Mouse (Mus musculus): ENCODE measurements at regions not wholly inside any gene's neighbourhood (a gene's known extent, or its start where the extent isn't known, plus 50 kb on each side); places are given as distances from the start of the nearest gene placed in this dataset.

DNA sequence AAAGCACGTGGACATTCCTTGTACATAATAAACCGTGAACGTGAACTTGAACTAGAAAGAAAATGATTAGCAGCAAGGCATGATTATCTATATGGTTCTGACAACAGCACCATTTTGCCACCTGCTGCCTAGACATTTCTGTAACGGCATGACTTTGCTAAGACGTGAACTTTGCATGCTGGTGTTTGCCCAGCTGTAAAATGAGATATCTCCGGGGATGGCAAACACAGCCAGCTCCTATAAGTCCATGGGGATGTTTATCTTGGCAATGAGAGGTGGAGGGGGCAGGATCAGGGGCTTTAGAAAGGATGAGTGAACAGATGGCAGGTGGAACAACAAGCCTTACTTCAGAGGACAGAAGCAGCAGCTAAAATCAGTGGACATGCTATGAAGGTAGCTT is 522.9 kb upstream of the Castor2 start:
- DNase-seq (ENCODE audit: extremely low spot score, low spot score), result no peak

DNA sequence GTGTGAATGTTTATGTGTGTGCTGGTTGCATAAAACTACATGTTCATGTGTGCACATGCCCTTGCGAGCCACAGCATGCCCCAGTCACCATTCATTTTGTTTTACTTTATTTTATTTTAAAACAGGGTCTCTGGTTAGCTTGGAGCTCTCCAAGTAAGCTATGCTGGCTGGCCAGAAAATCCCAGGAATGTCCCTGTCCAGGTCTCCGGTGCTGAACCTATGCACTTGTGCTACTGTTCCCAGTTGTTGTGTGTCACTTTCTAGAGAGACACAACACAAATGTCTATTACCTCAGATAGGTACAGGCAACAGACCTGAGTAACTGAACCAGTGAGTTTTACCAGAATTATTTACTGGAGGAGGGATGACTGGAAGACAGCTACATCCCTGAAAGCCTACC is 530.4 kb upstream of the Castor2 start:
- peak; percentile 16 for DNase-seq (ENCODE audit: extremely low spot score, low spot score)

DNA sequence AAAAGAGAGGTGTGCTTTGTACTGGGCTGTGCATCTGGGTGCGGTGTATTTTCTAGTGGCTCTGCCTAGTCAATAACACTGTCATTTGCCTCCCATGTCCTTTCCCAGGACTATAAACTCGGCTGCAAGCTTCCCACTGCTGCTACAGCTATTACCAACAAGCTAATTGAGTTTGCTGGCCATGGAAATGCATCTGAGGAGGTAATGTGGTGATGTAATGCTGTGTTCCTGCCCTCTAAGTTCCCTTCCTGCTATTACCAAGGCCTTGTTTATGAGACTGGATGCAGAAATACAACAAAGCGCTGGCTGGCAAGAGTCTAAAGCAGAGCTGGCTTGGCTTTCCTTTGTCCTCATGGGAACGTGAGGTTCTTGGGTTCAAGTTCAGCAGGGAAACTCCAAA is 533.0 kb upstream of the Castor2 start:
- DNase-seq (ENCODE audit: extremely low spot score, low spot score), result no peak

DNA sequence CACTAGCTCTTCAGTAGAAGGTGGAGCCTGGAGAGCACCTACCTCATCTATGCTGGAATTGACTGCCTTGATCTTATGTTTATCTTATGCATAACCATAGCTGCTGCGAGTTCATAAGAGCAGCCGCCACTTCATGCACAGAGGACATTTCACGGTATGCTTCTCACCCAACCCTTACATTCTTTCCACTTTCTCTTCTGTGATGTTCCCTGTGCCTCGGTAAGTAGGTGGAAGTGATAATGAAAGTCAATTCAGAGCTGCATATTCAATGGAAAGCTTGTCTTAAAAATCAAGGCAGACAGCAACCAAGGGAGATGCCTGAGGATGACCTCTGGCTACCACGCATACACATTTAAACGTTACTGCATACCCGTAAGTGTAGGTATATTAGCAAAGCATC is 548.9 kb upstream of the Castor2 start:
- DNase-seq (ENCODE audit: extremely low spot score, low spot score), result no peak

DNA sequence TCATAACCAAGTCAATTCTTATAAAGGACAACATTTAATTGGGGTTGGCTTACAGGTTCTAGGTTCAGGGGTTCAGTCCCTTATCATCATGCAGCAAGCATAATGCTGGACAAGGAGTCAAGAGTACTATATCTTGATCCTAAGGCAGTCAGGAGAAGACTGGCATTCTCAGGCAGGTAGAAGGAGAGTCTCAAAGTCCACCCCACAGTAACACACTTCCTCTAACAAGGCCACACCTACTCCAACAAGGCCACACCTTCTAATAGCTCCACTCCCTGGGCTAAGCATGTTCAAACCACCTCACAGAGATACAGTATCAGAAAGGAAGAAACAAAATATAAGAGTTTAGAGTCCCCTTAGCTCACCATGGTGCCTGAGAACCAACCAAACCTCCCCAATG is 557.3 kb upstream of the Castor2 start:
- DNase-seq (ENCODE audit: extremely low spot score, low spot score), result no peak

DNA sequence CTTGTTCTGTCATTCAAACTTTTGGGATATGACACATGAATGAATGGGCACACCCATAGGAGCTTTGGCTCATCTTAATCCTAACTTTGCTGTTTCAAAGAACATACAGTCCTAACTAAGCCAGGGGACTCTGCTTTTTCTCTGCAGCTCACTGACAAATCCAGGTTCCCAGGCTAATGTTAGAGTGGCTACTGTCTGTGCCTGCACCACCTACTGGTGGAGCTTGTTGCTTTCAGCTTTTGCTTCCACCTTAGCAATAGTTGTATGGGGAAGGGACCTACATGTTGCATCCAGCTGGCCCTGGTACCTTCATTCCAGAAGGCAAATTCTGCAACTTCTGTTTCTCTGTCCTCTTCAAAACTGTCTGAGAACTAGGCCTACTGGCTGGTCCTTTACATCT is 566.8 kb upstream of the Castor2 start:
- DNase-seq (ENCODE audit: extremely low spot score, low spot score), result no peak

DNA sequence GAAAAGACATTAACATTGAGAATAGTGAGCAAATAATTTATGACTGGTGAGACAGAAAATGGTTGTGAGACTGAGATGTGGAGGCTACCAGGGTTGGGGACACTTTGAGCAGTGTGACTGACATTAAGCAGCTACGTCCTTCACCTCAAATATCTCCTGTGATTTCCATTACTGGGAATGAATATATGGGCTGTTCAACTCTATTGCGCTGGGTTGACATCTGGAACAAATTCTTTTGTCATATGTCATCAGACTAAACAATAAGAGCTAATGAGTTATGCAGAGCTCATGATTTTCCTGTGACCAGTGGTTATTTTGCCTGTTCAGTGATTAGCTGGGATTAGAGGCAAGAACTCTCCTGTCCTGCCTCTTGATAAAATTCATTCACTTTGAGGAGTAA is 593.9 kb upstream of the Castor2 start:
- no peak for DNase-seq (ENCODE audit: extremely low spot score, low spot score)

DNA sequence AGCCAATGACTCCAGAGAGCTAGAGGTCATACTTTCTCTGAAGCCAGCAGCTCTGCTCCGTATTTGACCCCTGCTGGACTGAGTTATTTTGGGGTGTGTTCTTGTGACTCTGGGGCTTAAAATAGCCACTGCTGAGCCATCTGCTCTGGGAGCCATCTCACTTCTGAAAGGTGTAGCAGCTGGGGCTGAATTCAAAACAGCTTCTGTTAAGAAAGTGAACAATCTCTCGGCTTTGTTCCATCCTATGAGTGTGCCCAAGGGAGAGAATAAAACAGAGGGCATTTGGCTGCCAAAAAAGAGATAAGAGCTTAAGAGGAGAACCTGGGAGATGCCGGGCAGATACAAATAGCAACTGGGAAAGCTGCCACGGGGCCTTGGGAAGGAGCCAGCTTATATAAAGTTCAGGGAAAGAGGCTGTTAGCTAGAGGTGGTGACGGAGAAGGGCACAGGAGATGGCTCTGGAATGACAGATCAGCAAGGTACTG is 611.7 kb upstream of the Castor2 start:
- DNase-seq (ENCODE audit: extremely low spot score, low spot score), result no peak

DNA sequence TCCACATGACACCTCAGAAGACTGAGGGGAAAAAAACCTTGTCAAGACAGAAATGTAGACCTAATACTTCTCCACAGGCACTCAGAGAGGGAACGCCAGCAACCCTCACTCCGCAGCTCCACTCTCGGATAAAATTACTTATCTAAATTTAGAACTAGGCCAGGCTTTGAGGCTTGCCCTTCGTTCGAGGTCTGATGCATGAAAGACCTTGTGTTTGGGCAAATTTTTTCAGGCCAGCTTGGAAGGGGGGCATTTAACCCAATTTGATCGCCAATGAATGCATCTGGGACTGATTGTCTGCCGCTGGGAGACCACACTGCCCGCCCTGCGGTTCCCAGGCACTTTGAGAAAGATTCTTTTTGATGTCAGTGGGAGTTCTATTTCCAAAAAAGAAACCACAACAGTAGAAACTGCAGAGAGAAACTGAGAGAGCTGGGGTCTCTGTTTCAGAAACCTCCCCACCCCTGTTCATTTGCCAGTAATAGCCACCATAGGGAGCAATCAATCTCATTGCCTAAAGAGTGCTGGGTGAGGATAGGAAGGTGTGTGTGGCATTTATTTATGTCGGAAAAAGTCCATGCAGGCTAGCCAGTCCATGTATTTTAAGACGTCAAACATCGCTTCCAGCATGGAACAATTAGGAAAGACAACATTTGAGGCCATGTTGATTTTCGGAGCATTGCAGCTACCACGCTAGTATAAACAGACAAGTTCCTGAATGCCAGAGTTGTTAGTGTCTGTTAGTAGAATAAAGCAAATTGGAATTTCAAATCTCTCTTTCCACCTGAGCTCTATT is 617.0 kb upstream of the Castor2 start:
- DNase-seq (ENCODE audit: extremely low spot score, low spot score), result peak; percentile 19

DNA sequence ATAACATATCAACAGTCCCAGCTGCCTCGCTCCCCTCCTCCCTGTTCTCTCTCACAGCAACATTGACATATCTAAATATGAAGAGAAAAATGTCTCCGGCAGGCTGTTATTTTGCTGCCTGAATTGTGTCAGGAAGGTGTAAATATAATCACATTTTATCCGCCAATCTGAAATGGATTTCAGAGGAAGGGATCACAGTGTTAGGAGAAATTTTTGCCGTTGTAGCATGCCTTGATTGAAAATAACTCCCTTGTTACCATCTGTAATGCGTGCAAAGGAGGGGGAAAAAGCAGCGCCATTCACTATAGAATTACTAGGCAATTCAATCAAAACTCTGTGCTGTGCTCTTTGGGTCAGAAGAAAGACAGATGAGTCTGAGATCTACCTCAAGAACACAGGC is 620.3 kb upstream of the Castor2 start:
- no peak for DNase-seq (ENCODE audit: extremely low spot score, low spot score)

DNA sequence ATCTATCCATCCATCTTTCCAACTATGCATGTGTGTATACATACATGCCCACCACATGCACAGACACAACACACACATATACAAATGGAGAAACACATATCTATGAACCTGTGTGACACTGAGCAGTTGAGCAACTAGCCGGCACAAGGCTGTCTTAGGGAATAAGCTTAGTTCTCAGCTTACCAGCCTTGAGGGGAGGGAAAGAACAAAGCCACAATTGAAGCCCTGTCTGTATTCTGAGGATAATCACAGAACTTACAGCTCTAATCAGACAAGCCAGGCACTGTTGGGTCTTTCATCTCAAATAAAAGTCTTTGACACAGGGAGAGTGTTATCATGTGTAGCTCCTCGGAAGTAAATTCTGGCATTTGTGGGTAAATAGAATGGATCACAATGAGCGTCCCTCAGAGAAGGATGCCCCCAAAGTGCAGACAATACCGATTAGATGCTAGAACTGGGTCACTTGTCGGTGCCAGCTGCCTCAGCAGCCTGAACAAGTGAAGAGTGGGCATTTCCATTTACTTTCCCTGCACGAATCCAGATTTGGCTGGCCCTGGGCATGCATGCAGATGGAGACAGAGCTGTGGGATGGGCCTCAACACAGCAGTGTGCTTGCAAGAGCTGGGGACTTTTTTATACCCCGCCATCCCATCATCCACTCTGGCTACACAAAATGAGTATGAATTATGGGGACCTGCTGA is 646.0 kb upstream of the Castor2 start:
- DNase-seq (ENCODE audit: extremely low spot score, low spot score), result no peak

DNA sequence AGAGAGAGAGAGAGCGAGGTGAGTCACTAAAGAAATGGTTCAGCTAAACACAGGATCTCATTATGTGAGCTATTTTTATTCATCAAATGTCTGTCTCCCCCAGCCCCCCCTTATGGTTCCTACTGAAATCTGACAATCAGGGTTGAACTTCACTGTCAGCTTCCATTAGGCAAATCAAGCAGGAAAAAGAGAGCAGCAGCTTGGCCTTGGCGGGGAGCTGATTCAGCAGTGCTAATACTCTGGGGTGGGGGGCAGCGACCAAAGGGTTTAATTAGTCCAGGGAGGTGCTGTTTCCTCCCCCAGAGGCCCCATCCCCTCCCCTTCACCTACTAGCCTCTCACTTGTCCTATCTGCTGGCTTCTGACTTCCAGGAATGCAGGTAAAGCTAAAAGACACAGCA is 649.6 kb upstream of the Castor2 start:
- no peak for DNase-seq (ENCODE audit: extremely low spot score, low spot score)

DNA sequence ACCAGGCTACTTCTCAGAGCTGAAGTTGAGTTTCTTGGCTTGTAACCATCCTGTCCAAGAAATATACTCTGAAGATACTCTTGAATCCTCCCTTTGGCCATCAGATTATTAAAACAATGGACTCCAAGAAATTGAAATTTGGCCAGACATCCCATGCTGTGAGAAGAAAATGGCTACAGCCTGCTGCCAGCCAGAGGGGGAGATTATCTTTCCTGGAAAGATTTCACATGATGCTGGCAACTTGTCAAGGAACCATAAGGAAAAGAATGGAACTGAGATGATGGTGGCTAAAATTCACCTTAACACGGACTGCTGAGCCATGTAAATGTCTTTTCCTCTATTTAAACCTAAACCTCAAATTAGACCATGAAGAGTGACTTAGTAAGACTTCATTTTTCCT is 698.7 kb upstream of the Castor2 start:
- no peak for DNase-seq (ENCODE audit: extremely low spot score, low spot score)

DNA sequence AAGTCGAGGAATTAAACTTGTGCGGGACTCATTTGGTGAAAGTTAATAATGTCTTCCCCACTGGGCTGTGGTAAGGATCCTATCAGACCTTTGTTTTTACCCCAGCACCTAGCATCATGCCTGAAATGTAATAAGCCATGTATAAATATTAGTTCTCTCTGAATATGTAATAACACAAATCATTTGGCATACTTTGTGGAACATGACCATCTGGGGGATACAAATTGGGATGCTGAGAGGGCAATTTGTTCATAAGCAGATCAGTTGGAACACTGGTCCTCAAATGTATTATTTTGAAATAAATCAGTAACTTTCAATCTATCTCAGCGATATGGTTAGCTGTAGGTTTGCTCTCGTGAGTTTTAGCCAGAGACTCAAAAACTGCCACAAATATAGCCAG is 709.6 kb upstream of the Castor2 start:
- DNase-seq (ENCODE audit: extremely low spot score, low spot score), result no peak

DNA sequence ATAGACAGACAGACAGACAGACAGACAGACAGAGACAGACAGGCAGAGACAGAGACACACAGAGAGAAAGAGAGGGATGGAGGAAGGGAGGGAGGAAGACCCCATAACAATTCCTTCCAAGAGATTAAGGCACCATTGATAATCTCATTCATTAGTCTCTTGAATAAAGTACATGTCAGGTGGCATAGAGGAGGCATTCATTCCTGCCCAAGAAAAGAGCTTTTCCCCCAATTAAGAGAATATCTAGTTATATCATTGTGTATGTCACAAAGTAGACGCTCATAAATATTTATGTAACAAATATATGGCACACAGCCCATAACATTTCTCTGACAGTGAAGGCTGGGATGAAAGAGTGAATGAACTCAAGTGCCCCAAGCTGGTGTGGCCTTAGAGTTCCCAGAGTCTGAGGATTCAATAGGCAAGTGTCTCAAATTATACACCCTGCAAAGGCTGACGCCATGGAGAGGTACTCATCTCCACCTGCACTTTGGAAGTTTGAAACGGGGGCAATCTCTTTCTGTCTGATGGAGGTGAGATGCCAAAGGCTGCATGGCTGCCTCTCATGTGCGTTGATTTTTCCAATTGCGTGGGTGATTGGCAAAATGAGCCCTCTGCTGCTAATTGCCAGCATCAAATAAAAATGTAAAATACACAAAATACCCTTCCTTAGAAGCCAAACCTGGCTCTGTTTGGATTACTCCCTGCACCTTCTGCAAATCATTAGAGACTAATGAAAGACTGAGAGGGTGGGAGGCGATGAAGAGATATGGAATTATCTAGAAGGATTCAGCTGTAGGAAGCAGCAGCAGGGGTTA is 710.3 kb upstream of the Castor2 start:
- DNase-seq (ENCODE audit: extremely low spot score, low spot score), result no peak

DNA sequence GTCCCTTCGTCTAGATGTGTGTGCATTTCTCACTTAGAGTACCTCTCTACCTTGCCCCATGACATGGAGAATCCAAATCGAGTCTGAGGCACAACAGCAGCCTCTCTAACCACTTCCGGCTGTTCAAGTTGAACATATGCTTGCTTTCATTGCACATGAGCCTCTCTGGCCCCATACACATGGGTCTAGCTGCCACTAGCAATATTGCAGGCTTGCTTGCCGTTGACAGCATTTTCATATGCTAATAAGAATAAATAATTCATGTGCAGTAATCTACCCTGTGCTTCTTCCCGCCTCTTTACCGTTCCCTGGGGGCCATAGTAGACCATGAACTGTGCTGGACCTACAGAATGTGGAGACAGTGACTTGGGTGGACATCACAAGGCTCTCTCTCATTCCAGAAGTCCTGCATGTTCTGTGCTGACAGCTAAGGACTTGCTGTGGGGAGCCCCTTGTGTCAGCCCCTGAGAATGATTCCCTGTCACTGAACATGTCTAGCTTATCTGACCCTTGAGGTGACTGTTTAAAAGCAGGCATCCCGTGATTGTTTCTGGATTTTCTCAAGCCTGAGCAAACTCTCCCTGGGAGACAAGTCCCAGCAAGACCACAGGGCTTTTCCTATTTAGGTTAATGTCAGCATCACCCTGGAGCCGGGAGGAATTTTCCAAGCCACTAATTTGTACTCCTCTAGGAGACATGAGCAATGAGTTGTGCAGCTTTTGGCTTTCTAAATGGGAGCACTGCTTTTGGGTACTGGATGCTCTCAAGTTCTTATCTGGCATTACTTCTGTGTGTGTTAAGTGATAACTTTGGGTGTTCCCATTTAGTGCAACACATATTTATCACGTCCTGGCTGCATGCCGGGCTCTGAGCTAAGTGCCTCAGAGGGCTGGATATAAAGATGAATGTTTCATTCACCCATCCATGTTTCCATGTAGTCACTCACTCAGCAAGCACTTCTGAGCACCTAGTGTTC is 713.8 kb upstream of the Castor2 start:
- DNase-seq (ENCODE audit: extremely low spot score, low spot score), result no peak

DNA sequence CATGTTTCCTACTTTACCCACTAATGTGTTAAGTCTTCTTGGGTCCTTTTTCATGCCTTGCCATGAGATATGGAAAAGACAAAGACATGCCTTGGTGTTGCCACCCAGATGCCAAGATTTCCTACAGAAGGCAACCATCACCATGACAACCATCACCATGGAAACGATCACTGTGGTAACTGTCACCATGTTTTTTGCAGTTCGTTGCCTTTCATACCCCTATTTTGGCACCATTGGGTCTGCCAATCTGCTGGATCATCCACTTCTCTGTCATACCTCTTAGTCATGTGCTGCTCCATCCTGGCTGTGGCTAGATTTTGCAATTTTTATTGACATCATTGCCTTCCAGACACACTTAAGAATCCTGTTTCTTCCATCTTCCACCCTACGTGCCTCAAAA is 733.7 kb upstream of the Castor2 start:
- DNase-seq (ENCODE audit: extremely low spot score, low spot score), result peak; percentile 36

DNA sequence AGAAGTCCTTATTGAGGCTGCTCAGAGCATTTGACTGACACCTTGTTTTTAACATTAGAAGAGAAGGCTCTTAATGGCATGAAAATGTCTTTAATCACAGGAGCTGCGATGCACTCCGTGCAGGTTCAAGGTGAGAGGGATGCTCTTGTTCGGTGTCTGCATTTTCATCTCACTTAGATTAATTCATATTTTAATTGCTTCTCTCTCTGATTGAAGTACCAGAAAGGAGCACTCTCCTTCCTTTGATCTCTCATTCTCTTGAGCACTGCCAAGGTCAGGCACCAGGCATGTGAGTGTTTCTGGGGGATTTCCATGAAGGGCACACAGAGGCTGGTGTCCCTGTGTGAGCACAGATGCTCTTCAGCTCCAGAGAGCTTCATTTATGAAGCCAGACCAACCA is 752.0 kb upstream of the Castor2 start:
- no peak for DNase-seq (ENCODE audit: extremely low spot score, low spot score)

DNA sequence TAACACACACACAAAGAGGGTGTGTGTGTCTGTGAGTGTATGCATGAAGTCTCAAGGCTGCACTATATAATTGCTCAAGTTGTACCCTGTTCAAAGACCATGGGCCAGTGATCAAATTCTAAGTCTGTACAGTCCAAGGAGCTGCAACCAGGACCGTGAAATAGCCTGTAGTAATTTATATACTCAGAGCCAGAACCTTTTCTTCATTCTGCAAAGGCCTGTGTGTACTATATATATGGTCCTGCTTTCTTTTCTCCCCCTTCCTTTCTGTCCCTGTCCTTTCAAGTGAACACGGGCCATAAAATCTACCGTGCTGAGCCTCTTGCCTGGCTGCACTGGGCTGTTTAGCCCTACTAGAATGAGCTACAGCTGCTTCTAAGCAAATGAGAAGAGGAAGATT is 757.5 kb upstream of the Castor2 start:
- no peak for DNase-seq (ENCODE audit: extremely low spot score, low spot score)

DNA sequence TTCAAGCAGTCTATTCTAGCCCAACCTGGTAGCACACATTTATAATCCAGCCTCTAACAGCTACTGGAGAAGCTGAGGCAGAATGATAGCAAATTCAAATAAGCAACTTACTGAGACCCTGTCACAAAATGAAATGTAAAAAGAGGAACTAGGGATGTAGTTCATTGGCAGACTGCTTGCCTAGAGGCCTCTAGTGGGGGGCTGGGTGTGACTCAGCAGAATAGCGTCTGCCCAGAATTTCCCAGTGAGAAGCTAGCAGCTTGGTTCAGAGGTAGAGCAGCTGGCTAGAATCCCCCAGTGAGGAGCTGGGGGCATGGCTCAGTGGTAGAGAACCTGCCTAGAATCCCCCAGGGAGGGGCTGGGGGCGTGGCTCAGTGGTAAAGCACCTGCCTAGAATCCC is 777.5 kb upstream of the Auts2 start:
- DNase-seq (ENCODE audit: extremely low spot score, low spot score), result no peak

DNA sequence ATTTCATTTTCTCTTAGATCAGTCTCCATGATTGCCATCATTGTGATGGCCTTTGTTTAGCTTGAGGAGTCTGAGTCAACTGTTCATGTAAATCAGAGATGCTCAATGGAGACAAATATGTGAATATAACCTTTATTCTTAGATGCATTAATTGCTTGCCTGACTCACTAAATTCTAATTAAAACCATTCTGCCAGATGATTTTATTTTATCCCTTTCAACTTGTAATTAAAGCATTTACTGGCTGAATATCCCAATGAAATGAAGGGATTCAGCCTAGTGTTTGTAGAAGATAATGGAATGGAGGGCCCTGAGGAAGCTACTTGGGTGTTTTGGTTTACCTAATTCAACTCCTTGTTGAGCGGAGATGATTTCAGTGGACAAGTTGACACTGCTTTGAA is 777.1 kb upstream of the Auts2 start:
- no peak for DNase-seq (ENCODE audit: extremely low spot score, low spot score)

Data from neural tube, embryonic 10.5 days (tissue).